Mouse (Mus musculus) ovary, postnatal 10 days (tissue): ENCODE measurements around the gene Pkp4.
"Not testable (repeated sequence)": the region's sequence is repeated elsewhere in the genome, so short reads cannot be mapped to it uniquely, and the experiment has no call there.

Experiments used
- DNase-seq: peaks from one replicate; pipeline ENCODE4 v3.0.0; 2022; ENCODE audit warnings: low spot score

Pkp4 gene

DNA sequence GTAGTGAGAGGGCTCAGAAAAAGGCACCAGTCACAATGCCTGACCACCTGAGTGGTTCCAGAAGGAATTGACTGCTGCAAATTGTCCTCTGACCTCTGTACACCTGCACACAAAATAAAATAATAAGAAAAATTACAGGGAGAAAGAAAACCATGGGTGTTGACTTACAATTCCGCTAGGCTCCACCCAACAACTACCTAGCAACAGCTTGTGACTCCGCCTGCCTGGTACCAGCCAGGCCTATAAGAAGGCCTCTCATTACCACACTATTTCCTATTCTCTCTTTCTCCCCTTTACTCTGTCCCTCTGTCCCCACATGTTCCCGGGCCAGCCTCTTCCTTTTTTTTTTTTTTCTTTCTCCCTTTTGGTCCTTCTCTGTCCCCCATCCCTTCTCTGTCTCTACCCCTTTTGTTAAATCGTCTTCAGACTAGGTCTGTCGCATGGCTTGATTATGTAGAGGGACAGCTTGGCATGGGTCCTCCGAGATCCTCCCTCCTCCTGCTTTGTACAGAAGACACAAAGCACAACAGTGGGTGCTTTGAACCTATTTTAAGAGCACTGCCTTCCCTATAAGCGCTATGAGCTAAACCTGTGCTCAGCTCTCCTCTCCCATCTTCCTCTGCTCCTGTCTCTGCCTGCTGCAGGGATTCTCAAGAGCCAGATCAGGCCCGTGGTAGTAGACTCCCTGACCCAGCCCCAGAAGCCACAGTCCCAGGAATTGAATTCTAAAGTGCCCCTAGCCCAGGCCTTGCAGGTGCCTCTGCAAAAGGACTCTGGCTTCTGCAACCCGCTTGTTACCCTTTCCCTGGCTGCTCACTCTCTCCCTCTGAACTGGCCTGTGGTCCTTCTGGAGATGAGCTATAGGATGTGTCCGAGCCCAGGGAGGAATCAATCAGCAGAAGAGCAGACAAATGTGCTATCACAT lies 223.5 kb downstream of the Pkp4 start:
- no peak for DNase-seq

GRCm38 (mm10) chr2:59385211-59385935 lies 224.7 kb downstream of the Pkp4 start:
- DNase-seq, result no peak

DNA sequence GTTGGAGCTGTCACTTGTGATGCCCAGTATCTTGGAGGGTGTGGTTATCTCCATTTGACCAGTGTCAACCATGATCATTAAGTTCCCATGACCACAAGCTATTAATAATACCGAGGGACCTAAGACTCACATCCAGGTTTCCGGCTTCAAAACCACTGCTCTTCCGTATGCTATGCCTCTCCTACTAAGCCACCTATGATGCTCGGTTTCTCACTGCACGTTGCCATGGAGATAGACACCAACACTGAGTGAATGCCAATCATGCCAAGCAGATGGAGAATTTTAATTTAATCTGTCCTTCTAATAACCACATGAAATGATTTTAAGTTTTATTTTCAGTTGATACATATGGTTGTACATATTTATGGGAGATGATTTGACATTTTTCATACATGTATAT lies 229.3 kb downstream of the Pkp4 start:
- DNase-seq, result no peak

- DNase-seq, result no peak
Measured at GRCm38 (mm10) chr2:59393177-59393576, 232.5 kb downstream of the Pkp4 start.

DNA sequence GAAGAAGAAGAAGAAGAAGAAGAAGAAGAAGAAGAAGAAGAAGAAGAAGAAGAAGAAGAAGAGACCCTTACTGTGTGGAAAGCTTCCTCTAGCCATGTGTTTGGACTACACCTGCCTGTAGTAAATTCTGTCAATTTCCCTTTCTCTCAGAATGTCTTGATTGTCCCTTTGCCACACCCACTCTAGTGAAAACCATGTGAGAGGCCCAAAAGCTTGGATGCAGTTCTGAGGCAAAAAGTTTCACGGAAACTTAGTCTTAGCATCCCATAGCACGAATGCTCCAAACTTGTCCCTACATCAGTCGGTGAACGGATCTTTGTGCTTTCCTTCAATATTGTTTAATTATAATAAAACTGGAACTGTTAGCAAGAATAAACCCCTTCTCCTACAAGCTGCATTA lies 234.0 kb downstream of the Pkp4 start:
- no peak for DNase-seq

GRCm38 (mm10) chr2:59395160-59395650 lies 234.6 kb downstream of the Pkp4 start:
- DNase-seq, result not testable (repeated sequence)

DNA sequence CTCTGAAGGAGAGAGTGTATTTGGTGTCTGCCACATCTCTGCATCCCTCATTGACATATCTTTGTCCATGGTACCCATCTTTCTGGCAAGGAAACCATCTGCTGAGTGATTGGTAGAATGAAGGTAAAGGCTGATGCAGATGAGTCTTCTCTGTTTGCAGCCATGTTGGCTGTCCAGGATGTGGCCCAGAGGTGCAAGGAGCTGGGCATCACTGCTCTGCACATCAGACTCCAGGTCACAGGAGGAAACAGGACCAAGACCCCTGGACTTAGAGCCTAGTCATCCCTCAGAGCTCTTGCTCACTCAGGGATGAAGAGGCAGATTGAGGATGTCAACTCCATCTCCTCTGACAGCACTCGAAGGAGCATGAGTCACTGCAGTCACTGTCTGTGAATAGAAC lies 235.9 kb downstream of the Pkp4 start:
- DNase-seq, result no peak

- no peak for DNase-seq
Measured at GRCm38 (mm10) chr2:59397531-59397930, 236.9 kb downstream of the Pkp4 start.

- no peak for DNase-seq
Measured at GRCm38 (mm10) chr2:59400901-59401378, 240.3 kb downstream of the Pkp4 start.

GRCm38 (mm10) chr2:59401841-59402461 lies 241.3 kb downstream of the Pkp4 start:
- DNase-seq, result no peak

- DNase-seq, result no peak
Measured at GRCm38 (mm10) chr2:59404022-59404421, 243.4 kb downstream of the Pkp4 start.
